Mouse (Mus musculus): ENCODE measurements around the gene Pnkp.

Pnkp gene

DNA sequence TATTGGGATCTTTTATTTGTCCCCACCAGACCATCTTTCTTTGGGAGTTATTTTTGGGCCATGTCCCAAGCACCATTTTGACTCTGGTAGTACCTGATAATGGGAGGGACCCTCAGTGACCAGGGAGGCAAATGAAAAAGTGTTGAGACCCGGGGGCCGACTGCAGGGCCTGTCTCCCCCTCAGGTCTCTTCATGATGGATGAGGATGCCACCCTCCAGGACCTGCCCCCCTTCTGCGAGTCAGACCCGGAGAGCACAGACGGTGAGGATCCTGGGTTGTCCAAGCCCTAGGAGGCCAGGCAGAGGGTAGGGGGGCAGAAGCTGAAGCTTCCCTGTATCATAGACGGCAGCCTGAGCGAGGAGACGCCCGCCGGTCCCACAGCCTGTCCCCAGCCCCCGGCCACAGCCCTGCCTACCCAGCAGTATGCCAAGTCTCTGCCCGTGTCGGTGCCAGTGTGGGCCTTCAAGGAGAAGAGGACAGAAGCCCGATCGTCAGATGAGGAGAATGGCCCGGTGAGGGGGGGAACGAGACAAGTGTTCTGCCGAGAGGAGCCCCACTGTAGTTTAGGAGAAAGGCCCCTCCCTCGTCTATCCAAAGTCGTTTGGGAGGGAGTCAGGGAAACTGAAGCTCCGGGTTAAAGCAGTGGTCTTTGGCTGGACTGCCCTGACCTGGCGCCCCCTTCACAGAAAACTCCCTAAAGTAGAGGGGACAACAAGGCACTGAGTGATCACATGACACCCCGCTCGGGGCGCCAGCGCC is 3.2 kb upstream of the Pnkp start:
- DNase-seq: no peak

DNA sequence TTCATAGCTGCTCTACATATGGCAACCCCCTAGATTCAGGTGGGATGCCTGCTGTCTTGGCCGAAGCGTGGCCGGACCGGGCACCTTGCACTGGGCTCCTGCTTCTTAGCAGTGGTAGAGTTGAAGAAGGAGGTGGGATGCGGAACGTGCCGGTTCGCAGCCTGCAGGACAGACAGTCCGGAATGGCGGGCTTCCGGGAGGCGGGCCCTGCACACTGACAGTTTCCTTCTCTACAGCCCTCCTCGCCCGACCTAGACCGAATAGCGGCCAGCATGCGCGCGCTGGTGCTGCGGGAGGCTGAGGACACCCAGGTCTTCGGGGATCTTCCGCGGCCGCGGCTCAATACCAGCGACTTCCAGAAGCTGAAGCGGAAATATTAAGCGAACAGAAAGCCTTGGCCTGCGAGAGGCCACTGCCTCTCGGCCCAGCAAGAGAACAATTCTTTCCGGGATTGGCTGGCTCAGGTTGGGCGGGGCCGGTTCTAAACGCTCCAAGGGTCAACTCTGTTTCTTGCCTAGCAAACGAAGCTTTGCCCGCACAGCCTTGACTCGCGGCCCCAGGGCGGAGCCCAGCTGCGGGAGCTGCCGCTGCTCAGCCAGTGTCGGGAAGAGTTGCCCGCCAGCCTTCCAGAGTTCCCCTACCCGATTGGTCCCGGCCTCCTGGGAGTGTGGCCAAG is 2.4 kb upstream of the Pnkp start:
- peak; percentile 77 to 81 for DNase-seq

DNA sequence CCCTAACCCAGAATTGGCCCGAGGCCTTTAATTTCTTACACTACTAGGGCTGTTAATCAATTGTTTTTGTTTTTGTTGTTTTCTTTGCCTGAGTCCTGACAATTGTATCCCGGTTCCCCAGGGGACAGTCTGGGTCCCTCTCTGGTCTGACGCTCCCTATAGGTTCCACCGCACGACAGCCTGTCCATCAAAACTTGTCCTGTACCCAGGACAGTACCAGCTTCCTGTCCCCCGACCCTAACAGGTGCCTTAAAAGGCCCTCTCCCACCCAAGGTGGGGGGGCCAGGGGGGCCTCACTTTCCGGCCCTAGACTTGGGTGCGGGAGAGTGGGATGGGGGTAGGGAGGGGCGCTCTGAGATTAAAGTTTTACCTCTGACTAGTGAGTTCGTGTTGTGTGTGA is 1.9 kb upstream of the Pnkp start:
- no peak for DNase-seq

DNA sequence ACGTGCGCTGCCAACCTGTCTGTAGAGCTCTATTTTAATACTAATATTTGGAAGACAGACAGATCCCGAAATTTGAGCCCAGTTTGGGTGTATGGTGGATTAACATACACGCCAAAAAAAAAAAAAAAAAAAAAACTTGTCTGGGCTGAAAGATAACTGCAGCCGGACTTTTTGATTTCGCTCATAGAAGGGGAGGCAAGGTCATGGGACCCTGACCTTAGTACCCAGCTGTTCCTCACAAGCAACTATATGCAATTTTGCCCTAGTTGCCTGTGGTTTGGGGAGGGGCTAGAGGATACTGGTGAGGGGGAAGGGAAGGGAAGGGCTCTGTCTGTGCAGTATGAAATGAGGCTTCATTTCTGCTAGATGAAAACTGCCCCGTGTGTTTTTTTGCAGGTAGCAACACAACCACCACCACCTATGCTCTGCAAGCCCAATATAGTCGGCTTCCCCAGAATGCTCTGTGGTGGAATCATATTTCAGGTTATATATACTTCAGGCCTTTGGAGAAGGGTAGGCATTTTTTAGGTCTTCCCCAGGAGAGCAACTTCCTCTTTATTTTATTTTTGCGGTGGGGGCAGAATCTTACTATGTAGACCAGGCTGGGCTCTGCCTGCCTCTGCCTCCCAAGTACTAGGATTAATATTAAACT is 548 bp upstream of the Pnkp start:
- no peak for DNase-seq

DNA sequence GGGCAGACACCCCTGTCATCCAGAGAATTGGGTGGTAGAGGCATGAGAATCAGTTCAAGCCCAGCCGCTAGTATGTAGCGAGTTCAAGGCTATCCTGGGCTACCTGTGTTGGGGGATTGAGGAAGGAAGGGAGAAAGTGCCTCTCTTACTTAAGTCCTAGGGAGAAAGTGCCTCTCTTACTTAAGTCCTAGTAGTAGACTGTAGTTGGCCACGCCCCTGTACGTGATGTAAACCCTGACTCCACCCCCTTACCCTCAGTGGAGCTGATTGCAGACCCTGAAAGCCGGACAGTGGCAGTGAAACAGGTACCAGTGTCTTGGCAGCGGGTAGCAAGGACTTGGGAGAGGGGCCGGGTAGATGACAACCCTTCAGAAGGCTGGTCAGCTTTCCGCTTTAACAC is 966 bp downstream of the Pnkp start:
- DNase-seq: peak in 1 of 2 experiments; percentile 47

GRCm38 (mm10) chr7:44859896-44860295 is 3.0 kb downstream of the Pnkp start:
- DNase-seq: no peak

GRCm38 (mm10) chr7:44860576-44861428 is 3.9 kb downstream of the Pnkp start:
- DNase-seq: peak in 1 of 2 experiments; percentile 75

- DNase-seq: no peak
These were observed 4.5 kb downstream of the Pnkp start for GRCm38 (mm10) chr7:44861429-44861816.

DNA sequence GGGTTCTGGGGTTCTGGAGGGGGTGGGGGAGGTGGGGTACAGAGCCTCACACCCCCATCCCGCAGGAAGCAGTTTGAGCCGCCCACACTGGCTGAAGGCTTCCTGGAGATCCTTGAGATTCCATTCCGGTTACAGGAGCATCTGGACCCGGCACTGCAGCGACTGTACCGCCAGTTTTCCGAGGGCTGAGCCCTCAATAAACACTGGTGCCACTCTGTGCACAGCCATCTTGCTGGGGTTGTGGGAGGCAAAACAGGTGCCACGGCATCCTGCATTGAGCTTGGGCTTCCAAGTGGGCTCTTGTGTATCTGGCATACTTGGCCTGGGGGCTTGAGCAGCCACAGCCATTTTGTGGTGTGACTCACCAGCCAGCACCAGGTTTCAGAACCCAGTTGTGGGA is 5.5 kb downstream of the Pnkp start:
- no peak for DNase-seq

DNA sequence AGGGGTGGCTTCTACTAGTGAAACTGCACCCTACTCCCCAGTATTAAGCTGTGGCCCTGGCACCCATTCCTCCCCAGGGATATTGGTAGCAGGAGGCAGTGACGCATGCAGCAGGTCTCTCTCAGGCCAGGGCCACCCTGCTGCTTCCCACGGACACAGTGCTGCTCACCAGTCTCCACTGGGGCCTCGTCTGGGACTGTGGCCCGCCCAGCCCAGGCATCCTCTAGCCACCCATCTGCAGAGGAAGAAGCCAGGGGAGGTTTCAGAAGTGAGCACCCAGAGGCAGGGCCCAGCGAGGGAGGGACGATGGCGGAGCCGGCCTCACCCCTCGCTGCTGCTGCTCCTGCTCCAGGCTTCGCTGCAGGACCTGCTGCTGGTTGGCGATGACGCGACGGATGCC is 6.3 kb downstream of the Pnkp start:
- no peak for DNase-seq

DNA sequence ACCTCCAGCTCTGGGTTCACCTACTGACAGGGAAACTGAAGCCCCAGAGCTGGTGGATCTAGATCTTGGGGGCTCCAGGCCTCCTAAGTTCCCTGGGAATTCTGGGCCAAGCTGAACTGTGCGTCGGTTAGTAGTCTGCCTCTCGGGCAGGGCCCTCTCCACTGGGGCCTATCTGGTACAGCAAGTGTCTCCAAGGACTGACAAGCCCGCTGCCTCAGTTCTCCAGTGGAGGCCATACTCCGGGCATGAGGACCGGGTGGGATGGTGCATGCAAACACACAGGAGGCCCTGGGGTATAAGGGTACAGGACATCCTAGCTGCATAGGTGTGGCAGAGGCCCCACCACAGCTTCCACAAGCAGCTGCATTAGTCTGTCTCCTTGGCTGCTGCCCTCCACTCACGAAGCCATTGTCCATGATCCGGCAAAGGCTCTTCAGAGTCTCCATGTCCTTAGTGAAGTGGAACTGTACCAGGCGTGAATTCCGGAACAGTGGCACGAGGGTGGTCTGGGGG is 7.1 kb downstream of the Pnkp start:
- no peak for DNase-seq

- DNase-seq: no peak
These were observed 7.9 kb downstream of the Pnkp start for GRCm38 (mm10) chr7:44864595-44865542.

- no peak for DNase-seq
These were observed 9.5 kb downstream of the Pnkp start for GRCm38 (mm10) chr7:44866276-44867009.

- no peak for DNase-seq
These were observed 10.2 kb downstream of the Pnkp start for GRCm38 (mm10) chr7:44867010-44867702.

DNA sequence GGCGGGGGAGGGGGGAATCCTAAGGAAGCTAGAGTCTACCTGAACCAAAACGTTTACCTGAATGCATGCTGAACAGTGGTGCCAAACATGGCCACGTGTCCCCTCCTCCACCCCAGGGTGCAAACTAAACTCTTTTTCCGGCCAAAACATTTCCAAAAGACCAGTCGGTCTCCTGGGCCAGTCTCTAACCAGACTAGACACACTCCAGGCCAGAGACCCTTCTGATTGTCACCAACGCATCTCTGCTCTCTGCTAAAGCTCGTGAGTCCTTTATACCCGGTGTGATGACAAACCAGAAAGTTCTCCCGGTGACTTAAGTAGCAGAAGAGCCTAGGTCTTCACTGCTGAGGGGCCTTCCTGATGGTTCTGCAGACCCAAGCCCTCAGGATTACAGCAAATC is 10.9 kb downstream of the Pnkp start:
- no peak for DNase-seq

DNA sequence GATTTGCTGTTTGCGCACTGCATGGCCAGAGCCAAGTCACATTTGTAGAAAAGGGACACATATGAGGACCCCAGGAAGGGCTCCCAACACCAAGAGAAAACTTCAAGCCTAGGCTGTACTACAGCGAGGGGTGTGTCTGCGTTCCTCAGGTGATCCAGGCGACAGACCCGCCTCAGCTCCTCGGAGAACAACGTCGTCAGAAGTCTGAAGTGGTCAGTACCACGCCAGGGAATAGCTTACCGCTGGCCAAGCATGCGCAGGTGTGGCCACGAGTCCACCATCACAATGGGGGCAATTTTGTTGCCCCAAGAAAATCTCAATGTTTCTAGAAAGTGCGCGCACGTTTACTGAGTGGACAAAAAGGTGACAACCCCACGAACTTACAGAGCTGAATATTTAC is 11.5 kb downstream of the Pnkp start:
- no peak for DNase-seq

DNA sequence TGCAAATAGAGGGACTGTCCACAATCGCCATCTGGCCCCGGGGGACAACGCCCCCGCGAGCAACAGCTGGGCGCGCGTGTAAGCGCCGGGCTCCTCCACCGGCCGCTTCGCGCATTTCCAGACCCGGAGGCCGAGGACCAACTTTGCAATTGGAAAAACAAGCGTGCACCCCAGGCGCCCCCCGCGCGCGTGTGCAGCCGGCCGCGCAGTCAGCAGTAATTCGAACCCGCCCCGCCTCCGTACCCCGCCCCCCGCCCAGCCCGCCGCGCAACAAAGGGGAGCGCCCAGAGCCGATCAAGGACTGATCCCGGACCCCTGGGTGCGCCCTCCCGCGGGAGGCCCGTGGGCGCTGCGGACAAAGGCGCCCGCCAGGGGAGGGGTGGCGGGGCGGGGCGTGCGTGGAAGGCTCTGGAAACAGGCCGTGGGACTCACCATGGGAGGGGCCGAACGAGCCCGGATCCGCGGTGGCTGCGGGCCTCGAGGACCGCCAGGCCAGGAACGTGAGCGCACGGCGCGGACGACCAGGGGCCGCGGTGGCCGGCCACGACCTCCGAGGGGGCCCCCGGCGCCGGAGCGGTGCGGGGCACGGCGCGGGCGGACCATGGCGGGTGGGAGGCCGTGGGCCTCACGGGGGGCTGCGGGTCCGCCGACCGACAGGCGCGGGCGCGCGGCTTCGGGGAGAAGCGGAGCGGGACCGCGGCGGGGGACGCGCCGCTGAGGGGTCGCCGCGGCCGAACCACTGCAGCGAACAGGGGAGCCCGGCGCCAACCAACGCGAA is 12.2 kb downstream of the Pnkp start:
- peak; percentile 31 to 36 for DNase-seq

- DNase-seq: peak; percentile 57 to 62
These were observed 13.0 kb downstream of the Pnkp start, which contains the start of gene Ptov1 for GRCm38 (mm10) chr7:44869697-44870528. TSS of gene Ptov1 (minus strand) at chr7:44869788.

All from spleen, adult 18-20 months (tissue).